Mouse (Mus musculus): Measurements from ENCODE around the gene Ube2g1. TPM values are rescaled to one million over a fixed set of nuclear protein-coding genes. Genes with fewer than 3 reads are reported as not detected.

Ube2g1 gene
- polyA plus RNA-seq, 1 experiment from 2014 or later, result 62.9 TPM

GRCm38 (mm10) chr11:72671294-72671988, 64.4 kb downstream of the Ube2g1 start:
- Histone ChIP-seq H3K9me3 (ENCODE audit: control insufficient read depth, low read length) (no peaks in the 10 kb centered on the region), H3K4me3 (ENCODE audit: low read depth, low read length) (no peak overlapping the region), H3K36me3 (ENCODE audit: control insufficient read depth, insufficient read depth, low read length) (0 out of 2 replicates have a peak, but pooled peaks cover 5% of the 10 kb centered on the region), H3K27me3 (replicated peaks; ENCODE audit: control insufficient read depth, insufficient read depth, low read length) (no peaks in the 10 kb centered on the region), H3K4me1 (replicated peaks; ENCODE audit: control insufficient read depth, insufficient read depth, low read length) (no peaks in the 10 kb centered on the region), H3K9ac (ENCODE audit: low read length) (no peak overlapping the region), H3K4me2 (ENCODE audit: low read length) (no peak overlapping the region), H3K27ac (ENCODE audit: low read depth) (no peak overlapping the region)
- DNase-seq (ENCODE audit: low spot score) (no peak), ATAC-seq (replicated peaks; ENCODE audit: low FRiP score, low TSS enrichment, low read depth) (no peak)
- 76% methylated on average over 6 of the region's 6 CpGs for WGBS

DNA sequence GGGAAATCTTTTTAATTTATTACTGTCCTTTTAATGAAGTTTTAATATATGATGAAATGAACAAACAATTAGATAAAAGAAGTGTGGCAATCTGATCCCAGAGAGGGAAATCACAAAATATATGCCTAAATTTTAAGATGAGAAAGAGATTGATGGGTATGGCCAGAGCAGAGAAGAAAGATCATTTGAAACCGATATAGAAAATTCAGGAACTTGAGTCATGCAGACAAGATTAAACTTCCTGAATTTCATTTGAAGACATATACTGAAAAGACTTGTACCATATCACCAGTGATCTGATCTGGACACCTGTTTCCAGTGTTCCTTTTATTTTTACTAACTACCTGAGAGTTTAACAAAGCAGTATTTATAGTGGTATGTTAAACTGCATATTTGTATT, 65.4 kb downstream of the Ube2g1 start:
- Histone ChIP-seq H3K9me3 (ENCODE audit: control insufficient read depth, low read length) (no peaks in the 10 kb centered on the region), H3K4me2 (ENCODE audit: low read length) (no peak overlapping the region), H3K27me3 (replicated peaks; ENCODE audit: control insufficient read depth, insufficient read depth, low read length) (no peaks in the 10 kb centered on the region), H3K4me1 (replicated peaks; ENCODE audit: control insufficient read depth, insufficient read depth, low read length) (no peaks in the 10 kb centered on the region), H3K9ac (ENCODE audit: low read length) (no peak overlapping the region), H3K36me3 (ENCODE audit: control insufficient read depth, insufficient read depth, low read length) (0 out of 2 replicates have a peak, but pooled peaks cover 5% of the 10 kb centered on the region), H3K4me3 (ENCODE audit: low read depth, low read length) (no peak overlapping the region), H3K27ac (ENCODE audit: low read depth) (no peak overlapping the region)
- ATAC-seq (replicated peaks; ENCODE audit: low FRiP score, low TSS enrichment, low read depth), result no peak
- WGBS, result 89% methylated on average over 1 of the region's 1 CpGs
- DNase-seq (ENCODE audit: low spot score), result no peak

DNA sequence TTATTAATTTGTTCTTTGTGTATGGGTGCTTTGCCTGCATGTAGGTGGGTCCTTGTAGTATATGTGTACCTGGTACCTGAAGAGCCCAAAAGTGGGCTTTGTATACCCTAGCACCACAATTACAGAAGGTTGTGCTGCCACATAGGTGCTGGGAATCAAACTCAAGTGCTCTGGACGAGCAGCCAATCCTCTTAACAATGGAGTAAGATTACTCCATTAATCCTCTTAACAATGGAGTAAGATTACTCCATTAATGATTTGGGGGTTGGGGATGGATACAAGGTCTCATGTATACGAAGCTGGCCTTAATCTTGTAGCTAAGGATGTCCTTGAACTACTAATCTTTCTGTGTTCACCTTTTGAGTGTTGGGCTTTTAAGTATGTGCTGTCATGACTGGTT, 68.2 kb downstream of the Ube2g1 start:
- Histone ChIP-seq H3K36me3 (ENCODE audit: control insufficient read depth, insufficient read depth, low read length) (peaks cover 12% of the 10 kb centered on the region; the same call in 1 of the 2 replicates), H3K4me2 (ENCODE audit: low read length) (no peak overlapping the region), H3K27ac (ENCODE audit: low read depth) (no peak overlapping the region), H3K9ac (ENCODE audit: low read length) (no peak overlapping the region), H3K4me3 (ENCODE audit: low read depth, low read length) (no peak overlapping the region), H3K4me1 (replicated peaks; ENCODE audit: control insufficient read depth, insufficient read depth, low read length) (no peaks in the 10 kb centered on the region), H3K9me3 (ENCODE audit: control insufficient read depth, low read length) (no peaks in the 10 kb centered on the region), H3K27me3 (replicated peaks; ENCODE audit: control insufficient read depth, insufficient read depth, low read length) (no peaks in the 10 kb centered on the region)
- DNase-seq (ENCODE audit: low spot score) (no peak), ATAC-seq (replicated peaks; ENCODE audit: low FRiP score, low TSS enrichment, low read depth) (no peak)
- WGBS, result 82% methylated on average over 2 of the region's 2 CpGs

DNA sequence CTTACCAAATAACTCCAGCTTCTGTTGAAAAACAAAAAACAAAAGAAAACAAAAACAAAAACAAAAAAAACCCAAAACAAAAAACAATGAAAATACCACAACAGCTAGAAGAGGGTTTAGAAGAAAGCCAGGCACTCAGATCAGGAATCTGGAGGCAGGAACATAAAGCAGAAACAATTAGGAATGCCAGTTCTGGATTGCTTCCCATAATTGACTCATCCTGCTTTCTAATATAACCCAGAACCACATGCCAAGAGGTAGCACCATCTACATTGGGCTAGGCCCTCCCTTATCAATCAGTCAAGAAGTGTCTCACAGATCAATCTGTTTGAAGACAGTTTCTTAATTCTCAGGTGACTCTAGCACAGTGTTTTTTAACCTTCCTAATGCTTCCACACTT, 73.6 kb downstream of the Ube2g1 start:
- Histone ChIP-seq H3K4me3 (ENCODE audit: low read depth, low read length) (no peak overlapping the region), H3K4me2 (ENCODE audit: low read length) (no peak overlapping the region), H3K9me3 (ENCODE audit: control insufficient read depth, low read length) (no peaks in the 10 kb centered on the region), H3K9ac (ENCODE audit: low read length) (no peak overlapping the region), H3K27me3 (replicated peaks; ENCODE audit: control insufficient read depth, insufficient read depth, low read length) (no peaks in the 10 kb centered on the region), H3K4me1 (replicated peaks; ENCODE audit: control insufficient read depth, insufficient read depth, low read length) (no peaks in the 10 kb centered on the region), H3K27ac (ENCODE audit: low read depth) (no peak overlapping the region), H3K36me3 (ENCODE audit: control insufficient read depth, insufficient read depth, low read length) (peaks cover 33% of the 10 kb centered on the region)
- ATAC-seq (replicated peaks; ENCODE audit: low FRiP score, low TSS enrichment, low read depth) (no peak), DNase-seq (ENCODE audit: low spot score) (no peak)

DNA sequence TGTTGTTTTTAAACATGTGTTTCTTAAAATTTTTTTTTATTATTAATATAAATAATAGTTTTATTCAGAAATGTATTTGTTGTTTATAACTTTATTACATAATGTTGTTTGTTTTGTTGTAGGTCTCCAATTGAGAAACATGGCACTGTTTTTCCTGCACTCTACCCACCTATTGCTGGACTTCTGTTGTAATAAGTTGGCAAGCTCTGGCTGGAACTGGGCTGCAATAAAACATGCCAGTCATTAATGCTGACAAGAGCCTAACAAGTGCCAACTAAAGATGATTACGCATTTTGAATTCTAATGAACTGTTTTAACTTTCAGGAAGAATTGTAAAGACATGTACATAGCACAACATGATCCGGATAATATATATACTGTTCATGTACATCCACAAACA, 76.3 kb downstream of the Ube2g1 start:
- H3K4me1 ChIP-seq (replicated peaks; ENCODE audit: control insufficient read depth, insufficient read depth, low read length), result no peaks in the 10 kb centered on the region
- 96% methylated on average over 2 of the region's 2 CpGs for WGBS

GRCm38 (mm10) chr11:72686697-72687096, 79.6 kb downstream of the Ube2g1 start:
- H3K27me3 ChIP-seq (replicated peaks; ENCODE audit: control insufficient read depth, insufficient read depth, low read length), result no peaks in the 10 kb centered on the region
- H3K4me1 ChIP-seq (replicated peaks; ENCODE audit: control insufficient read depth, insufficient read depth, low read length), result peaks cover 17% of the 10 kb centered on the region
- H3K27ac ChIP-seq (ENCODE audit: low read depth), result no peak overlapping the region
- H3K9me3 ChIP-seq (ENCODE audit: control insufficient read depth, low read length), result no peaks in the 10 kb centered on the region
- no peak for DNase-seq (ENCODE audit: low spot score)
- no peak overlapping the region for H3K4me3 ChIP-seq (ENCODE audit: low read depth, low read length)
- no peak for ATAC-seq (replicated peaks; ENCODE audit: low FRiP score, low TSS enrichment, low read depth)
- no peak overlapping the region for H3K9ac ChIP-seq (ENCODE audit: low read length)
- peaks cover 11% of the 10 kb centered on the region for H3K36me3 ChIP-seq (ENCODE audit: control insufficient read depth, insufficient read depth, low read length)
- no peak overlapping the region for H3K4me2 ChIP-seq (ENCODE audit: low read length)

More for the DNA sequence above, 76.3 kb downstream of the Ube2g1 start:
- Histone ChIP-seq H3K4me3 (ENCODE audit: low read depth, low read length) (no peak overlapping the region), H3K9ac (ENCODE audit: low read length) (no peak overlapping the region), H3K4me2 (ENCODE audit: low read length) (no peak overlapping the region), H3K36me3 (ENCODE audit: control insufficient read depth, insufficient read depth, low read length) (peaks cover 33% of the 10 kb centered on the region), H3K27ac (ENCODE audit: low read depth) (no peak overlapping the region), H3K27me3 (replicated peaks; ENCODE audit: control insufficient read depth, insufficient read depth, low read length) (no peaks in the 10 kb centered on the region), H3K9me3 (ENCODE audit: control insufficient read depth, low read length) (no peaks in the 10 kb centered on the region)
- ATAC-seq (replicated peaks; ENCODE audit: low FRiP score, low TSS enrichment, low read depth), result no peak
- DNase-seq (ENCODE audit: low spot score), result no peak

DNA sequence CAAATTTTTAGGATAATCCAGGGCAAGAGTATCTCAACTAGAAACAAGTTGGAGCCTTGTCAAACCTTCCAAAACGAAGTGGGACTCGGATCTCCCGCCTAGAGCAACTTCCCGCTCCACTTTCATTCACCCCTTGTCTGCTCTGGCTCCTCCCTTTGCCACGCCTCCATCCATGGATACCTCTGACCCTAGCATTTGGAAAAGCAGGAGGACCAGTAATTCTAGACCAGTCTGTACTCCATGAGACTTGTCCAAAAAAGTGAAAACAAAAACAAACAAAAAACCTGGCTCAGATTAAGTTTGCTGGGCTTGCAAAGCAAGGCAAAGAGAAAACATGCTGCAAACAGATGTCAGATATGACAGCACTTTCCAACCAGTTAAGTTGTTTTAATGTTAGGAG, 81.2 kb downstream of the Ube2g1 start:
- peaks cover 21% of the 10 kb centered on the region for H3K4me1 ChIP-seq (replicated peaks; ENCODE audit: control insufficient read depth, insufficient read depth, low read length)
- no peak overlapping the region for H3K4me2 ChIP-seq (ENCODE audit: low read length)
- no peaks in the 10 kb centered on the region for H3K27me3 ChIP-seq (replicated peaks; ENCODE audit: control insufficient read depth, insufficient read depth, low read length)
- no peak overlapping the region for H3K4me3 ChIP-seq (ENCODE audit: low read depth, low read length)
- WGBS, result 15% methylated on average over 5 of the region's 5 CpGs
- no peaks in the 10 kb centered on the region for H3K9me3 ChIP-seq (ENCODE audit: control insufficient read depth, low read length)
- peaks cover 8% of the 10 kb centered on the region; the same call in 1 of the 2 replicates for H3K36me3 ChIP-seq (ENCODE audit: control insufficient read depth, insufficient read depth, low read length)
- H3K9ac ChIP-seq (ENCODE audit: low read length), result no peak overlapping the region
- no peak overlapping the region for H3K27ac ChIP-seq (ENCODE audit: low read depth)
- ATAC-seq (replicated peaks; ENCODE audit: low FRiP score, low TSS enrichment, low read depth), result no peak
- no peak for DNase-seq (ENCODE audit: low spot score)

- DNase-seq (ENCODE audit: low spot score) (no peak), ATAC-seq (replicated peaks; ENCODE audit: low FRiP score, low TSS enrichment, low read depth) (no peak)
- Histone ChIP-seq H3K36me3 (ENCODE audit: control insufficient read depth, insufficient read depth, low read length) (peaks cover 8% of the 10 kb centered on the region; the same call in 1 of the 2 replicates), H3K4me1 (replicated peaks; ENCODE audit: control insufficient read depth, insufficient read depth, low read length) (peaks cover 21% of the 10 kb centered on the region), H3K27me3 (replicated peaks; ENCODE audit: control insufficient read depth, insufficient read depth, low read length) (no peaks in the 10 kb centered on the region), H3K4me3 (ENCODE audit: low read depth, low read length) (peak overlapping the region; percentile 77), H3K9ac (ENCODE audit: low read length) (peak overlapping the region; percentile 75), H3K27ac (ENCODE audit: low read depth) (peak overlapping the region; percentile 71), H3K9me3 (ENCODE audit: control insufficient read depth, low read length) (no peaks in the 10 kb centered on the region), H3K4me2 (ENCODE audit: low read length) (peak overlapping the region; percentile 69)
- 56% methylated on average over 3 of the region's 3 CpGs for WGBS
Observed at GRCm38 (mm10) chr11:72689115-72689514, 82.0 kb downstream of the Ube2g1 start.

Measured in intestine, embryonic 14.5 days (tissue).